Mouse (Mus musculus): ENCODE results near the gene Rbm3.

DNA sequence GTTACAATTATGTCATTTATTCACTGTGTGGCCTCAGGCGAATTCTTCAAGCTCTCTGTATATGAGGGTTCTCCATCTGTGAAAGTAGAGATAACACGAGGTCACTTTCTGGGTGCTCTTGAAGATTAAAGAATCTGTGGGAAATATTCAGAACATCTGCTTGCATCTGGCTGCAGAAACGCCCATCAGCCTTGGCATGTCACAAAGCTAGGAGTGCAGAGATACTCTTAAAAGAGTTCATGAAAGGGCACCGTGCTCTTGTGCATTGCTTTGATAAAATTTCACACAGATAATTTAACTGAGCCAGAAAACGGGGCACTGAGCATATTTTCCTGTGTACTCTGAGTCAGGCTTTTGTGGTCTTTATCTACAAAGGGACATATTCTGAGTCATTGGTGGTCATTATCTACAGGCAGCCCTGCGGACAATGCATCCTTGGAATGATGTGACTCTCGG is 43.4 kb downstream of the Rbm3 start:
- TF ChIP-seq POLR2A (IDR thresholded peaks at IDR 0.05; ENCODE audit: low read depth, low read length) (no peak), CTCF (IDR thresholded peaks at IDR 0.05; ENCODE audit: borderline replicate concordance, insufficient read depth, low read length) (no peak)

Data from embryonic fibroblast, embryonic 13.5 days (primary cell).